Mouse (Mus musculus) embryonic facial prominence, embryonic 15.5 days (tissue): ENCODE measurements around the gene Maml2. TPM values are rescaled to one million over a fixed set of nuclear protein-coding genes. Genes with fewer than 3 reads are reported as not detected.

Experiments used
- ATAC-seq: fragments of 200-750 bp; cut with Nextera tagmentation; 2 replicates; pipeline ENCODE4 v1.8.0; 2017; ENCODE audit warnings: low read depth, moderate TSS enrichment; ENCODE audit not compliant: insufficient number of reproducible peaks, low FRiP score, low TSS enrichment
- H3K27ac ChIP-seq: fragments of 300-500 bp; sonication (generic); replicated peaks from 2 replicates; pipeline ENCODE4 v1.5.1; 2015; ENCODE audit warnings: mild to moderate bottlenecking, inconsistent platforms
- H3K27me3 ChIP-seq: fragments of 300-500 bp; sonication (generic); 2 replicates; pipeline ENCODE4 v1.6.1; 2015; ENCODE audit warnings: inconsistent platforms
- H3K36me3 ChIP-seq: fragments of 300-500 bp; sonication (generic); 2 replicates; pipeline ENCODE4 v1.6.1; 2015; ENCODE audit warnings: mild to moderate bottlenecking, inconsistent platforms
- H3K4me1 ChIP-seq: fragments of 300-500 bp; sonication (generic); 2 replicates; pipeline ENCODE4 v1.6.1; 2015; ENCODE audit warnings: inconsistent platforms
- H3K4me2 ChIP-seq: fragments of 300-500 bp; sonication (generic); replicated peaks from 2 replicates; pipeline ENCODE4 v1.6.1; 2015; ENCODE audit warnings: mild to moderate bottlenecking, inconsistent platforms
- H3K4me3 ChIP-seq: fragments of 300-500 bp; sonication (generic); replicated peaks from 2 replicates; pipeline ENCODE4 v1.5.1; 2015; ENCODE audit warnings: mild to moderate bottlenecking, inconsistent platforms
- H3K9ac ChIP-seq: fragments of 300-500 bp; sonication (generic); 2 replicates; pipeline ENCODE4 v1.6.1; 2015; ENCODE audit warnings: inconsistent platforms
- H3K9me3 ChIP-seq: fragments of 300-500 bp; sonication (generic); replicated peaks from 2 replicates; pipeline ENCODE4 v1.6.1; 2016; ENCODE audit warnings: inconsistent platforms
- WGBS: fragments of 180-500 bp; shearing (Covaris S2); methylation state at CpG from one replicate; pipeline ENCODE4 v1.1.7; 2015; 5-methylcytosine and 5-hydroxymethylcytosine counted together
- polyA plus RNA-seq: library from polyadenylated mRNA; unstranded; fragments of >200 nt; fragmentation: Nextera tagmentation; extraction: Ambion mirVana; gene quantifications from 2 replicates; pipeline ENCODE4 v1.2.1, GENCODE M21; 2015

The Maml2 gene
- polyA plus RNA-seq, 1 experiment from 2014 or later, result 12.5 TPM

DNA sequence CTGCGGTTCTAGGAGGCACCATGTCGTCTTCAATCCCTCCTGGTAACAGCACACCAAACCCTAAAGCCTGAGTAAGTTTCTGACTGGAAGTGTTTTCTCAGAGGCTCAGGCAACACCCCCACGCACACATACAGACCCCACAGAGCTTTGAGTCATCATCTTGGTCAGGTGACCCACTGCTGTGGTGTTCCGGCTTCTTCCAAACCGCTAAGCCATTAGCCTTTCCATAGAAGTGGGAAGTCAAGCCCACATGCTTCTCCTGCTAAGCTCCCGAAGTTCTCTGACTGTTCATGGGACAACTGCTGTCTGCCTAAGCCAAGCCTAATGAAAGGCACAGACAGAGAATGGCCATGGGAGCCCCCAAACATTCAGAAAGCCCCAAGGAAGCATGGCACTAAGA is 1.4 kb downstream of the Maml2 start:
- H3K4me1 ChIP-seq, result peaks cover 55% of the 10 kb centered on the region
- H3K27ac ChIP-seq, result no peak overlapping the region
- no peaks in the 10 kb centered on the region for H3K27me3 ChIP-seq
- WGBS, result 64% methylated on average over 6 of the region's 6 CpGs
- H3K4me3 ChIP-seq, result peak overlapping the region; percentile 55
- H3K9me3 ChIP-seq, result no peaks in the 10 kb centered on the region
- H3K36me3 ChIP-seq, result no peaks in the 10 kb centered on the region
- H3K9ac ChIP-seq, result 0 out of 2 replicates have a peak overlapping the region, but pooled peaks have one; percentile 6
- H3K4me2 ChIP-seq, result peak overlapping the region; percentile 89
- no peak for ATAC-seq

DNA sequence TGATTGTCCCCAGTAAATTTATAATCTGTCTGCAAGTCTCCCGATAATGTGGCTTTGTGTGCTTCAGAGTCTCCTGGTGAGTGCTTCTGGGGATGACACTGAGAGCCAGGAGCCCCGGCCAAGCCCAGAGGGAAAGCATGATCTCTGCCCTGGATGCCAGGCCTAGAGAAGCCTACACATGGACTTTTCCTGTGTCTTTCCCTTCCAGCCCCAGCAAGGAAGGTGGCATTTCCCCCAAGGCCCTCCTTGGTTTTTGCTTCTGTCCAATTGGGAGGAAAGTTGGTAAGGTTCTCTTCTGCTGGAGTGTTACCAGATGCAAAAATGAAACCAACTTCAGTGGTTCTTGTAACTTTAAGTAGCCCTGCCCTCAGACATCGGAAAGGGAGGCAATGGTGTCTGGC is 2.3 kb downstream of the Maml2 start:
- Histone ChIP-seq H3K27ac (no peak overlapping the region), H3K27me3 (no peaks in the 10 kb centered on the region), H3K9ac (no peak overlapping the region), H3K9me3 (no peaks in the 10 kb centered on the region), H3K4me2 (peak overlapping the region; percentile 89), H3K4me3 (peak overlapping the region; percentile 55), H3K4me1 (peaks cover 56% of the 10 kb centered on the region), H3K36me3 (no peaks in the 10 kb centered on the region)
- WGBS, result 39% methylated on average over 3 of the region's 3 CpGs
- no peak for ATAC-seq

DNA sequence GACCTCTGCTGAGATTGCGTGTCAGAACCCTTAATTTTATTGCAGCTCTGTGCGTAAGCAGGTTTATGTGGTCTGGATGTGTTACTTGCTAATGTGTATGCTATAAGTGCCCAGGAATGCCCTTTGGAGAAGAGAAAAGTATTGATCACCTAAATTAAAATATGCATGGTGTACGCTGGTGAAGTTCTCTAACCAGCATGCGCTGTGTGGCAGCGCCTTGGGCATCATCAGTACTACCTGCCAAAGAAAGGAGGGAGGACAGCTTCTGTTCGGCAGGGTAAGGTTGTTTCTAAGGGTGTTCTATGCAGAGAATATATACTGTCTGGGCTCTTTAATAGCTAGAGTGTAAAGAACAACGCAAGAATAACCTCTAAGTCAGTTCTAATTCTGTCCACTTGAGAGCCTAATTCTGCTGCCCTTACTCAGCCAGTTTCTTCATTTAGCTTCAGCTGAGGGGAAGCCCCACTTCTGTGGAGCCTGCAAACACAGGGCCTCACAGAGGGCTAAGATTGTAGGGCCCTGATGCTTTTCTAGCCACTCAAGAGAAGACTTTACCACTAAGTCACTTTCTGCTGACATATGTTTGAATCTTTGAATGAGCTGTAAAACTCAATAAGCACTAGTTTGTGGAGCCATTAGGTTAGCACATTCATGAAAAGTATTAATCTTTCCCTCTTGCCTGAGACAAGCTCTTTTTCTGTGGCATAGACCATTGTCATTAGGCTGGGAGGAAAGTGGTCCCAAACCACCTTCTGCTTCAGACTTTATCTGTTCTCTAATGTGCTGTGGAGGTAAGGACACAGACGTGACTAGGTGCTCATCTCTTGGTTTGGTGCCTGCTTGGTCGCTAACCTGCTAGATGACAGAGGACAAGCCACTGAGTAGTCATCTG is 3.4 kb downstream of the Maml2 start:
- ATAC-seq, result no peak
- peaks cover 54% of the 10 kb centered on the region for H3K4me1 ChIP-seq
- H3K36me3 ChIP-seq, result no peaks in the 10 kb centered on the region
- H3K27ac ChIP-seq, result no peak overlapping the region
- H3K9ac ChIP-seq, result no peak overlapping the region
- no peaks in the 10 kb centered on the region for H3K27me3 ChIP-seq
- 80% methylated on average over 9 of the region's 9 CpGs for WGBS
- H3K4me2 ChIP-seq, result peak overlapping the region; percentile 89; the same call in 1 of the 2 replicates
- H3K9me3 ChIP-seq, result no peaks in the 10 kb centered on the region
- H3K4me3 ChIP-seq, result no peak overlapping the region

DNA sequence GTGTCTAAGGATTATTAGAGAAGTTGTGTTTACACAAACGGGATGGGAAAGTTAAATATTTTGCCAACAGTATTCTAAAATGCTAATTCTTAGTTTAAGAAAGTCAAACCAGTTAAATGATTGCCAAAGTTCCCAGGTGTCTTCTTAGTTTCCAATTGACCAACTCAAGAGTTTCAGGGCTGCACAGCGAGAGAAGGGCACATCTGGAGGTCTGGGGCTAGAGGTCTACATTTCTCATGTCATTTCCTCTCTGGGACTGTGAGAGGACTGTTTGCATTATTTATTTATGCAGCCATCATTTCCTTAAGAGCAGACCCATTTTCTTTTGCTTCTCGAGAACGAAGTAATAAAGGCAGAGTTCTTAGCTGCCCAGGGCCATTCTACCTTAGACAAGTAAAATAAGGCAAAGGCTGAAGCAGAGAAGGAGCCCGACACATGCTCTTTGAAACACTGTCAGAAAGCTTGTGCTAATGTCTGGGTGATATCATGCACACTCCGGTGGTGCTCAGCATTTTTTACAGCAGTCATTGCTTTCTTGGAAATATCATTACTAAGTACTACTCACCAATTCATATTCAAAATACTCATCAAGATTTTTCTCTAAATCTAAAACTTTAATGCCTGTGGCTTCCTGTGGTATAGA is 4.5 kb downstream of the Maml2 start:
- Histone ChIP-seq H3K36me3 (no peaks in the 10 kb centered on the region), H3K9me3 (no peaks in the 10 kb centered on the region), H3K27ac (no peak overlapping the region), H3K27me3 (no peaks in the 10 kb centered on the region), H3K4me1 (peaks cover 62% of the 10 kb centered on the region), H3K4me2 (no peak overlapping the region), H3K4me3 (no peak overlapping the region), H3K9ac (no peak overlapping the region)
- 61% methylated on average over 6 of the region's 6 CpGs for WGBS
- ATAC-seq, result no peak

DNA sequence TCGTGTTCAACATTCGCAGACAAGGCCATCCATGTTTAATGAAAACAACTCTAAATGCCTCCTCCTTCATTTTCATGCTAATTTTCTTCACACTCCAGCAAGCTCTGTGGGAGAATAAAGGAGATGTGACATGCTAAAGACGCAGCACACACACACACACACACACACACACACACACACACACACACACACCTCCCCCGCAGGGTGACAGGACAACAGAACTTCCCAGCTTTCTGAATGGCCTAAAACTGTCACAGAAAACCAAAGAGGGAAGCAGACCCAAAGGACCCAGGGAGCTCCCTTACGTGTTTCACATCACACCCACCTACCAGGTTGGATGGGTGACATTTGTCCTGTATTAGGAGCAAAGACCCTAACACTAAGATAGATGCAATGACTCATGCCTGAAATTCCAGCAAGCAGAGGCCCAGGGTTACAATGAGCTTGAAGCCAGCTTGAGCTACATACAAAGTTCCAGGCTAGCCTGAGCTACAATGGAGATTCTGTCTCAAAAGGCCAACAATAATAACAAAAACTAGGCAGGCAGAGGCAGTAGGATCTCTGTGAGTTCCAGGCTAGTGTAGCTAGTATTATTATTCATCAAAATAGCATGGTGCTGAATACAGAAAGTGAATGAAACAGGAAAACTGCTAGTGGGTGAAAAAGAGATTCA is 5.5 kb downstream of the Maml2 start:
- no peak overlapping the region for H3K4me3 ChIP-seq
- peaks cover 56% of the 10 kb centered on the region for H3K4me1 ChIP-seq
- no peak for ATAC-seq
- WGBS, result 85% methylated on average over 5 of the region's 5 CpGs
- no peaks in the 10 kb centered on the region for H3K36me3 ChIP-seq
- H3K4me2 ChIP-seq, result no peak overlapping the region
- H3K27me3 ChIP-seq, result no peaks in the 10 kb centered on the region
- no peak overlapping the region for H3K27ac ChIP-seq
- no peak overlapping the region for H3K9ac ChIP-seq
- H3K9me3 ChIP-seq, result no peaks in the 10 kb centered on the region

DNA sequence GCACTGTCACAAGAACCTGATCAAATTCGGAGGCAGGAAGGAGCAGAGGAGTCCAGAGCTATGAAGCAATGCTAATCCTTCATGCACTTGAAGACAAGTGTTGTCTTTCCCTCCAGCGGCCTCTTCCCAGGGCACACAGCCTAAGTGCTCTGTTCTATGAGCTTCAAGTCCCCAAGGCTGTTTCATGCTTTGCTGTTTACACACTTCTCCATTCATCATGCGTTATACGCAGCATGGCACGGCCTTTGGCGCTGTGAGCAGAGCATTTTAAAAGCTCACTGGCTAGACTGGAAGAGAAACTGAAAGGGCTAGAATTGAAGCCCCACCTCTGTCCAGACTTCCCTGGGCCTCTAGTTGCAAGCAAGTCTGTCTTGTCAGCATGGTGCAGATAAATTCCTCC is 6.2 kb downstream of the Maml2 start:
- Histone ChIP-seq H3K9ac (no peak overlapping the region), H3K4me2 (no peak overlapping the region), H3K4me3 (no peak overlapping the region), H3K9me3 (no peaks in the 10 kb centered on the region), H3K36me3 (no peaks in the 10 kb centered on the region), H3K4me1 (peaks cover 49% of the 10 kb centered on the region), H3K27ac (no peak overlapping the region), H3K27me3 (no peaks in the 10 kb centered on the region)
- 53% methylated on average over 6 of the region's 6 CpGs for WGBS
- no peak for ATAC-seq

DNA sequence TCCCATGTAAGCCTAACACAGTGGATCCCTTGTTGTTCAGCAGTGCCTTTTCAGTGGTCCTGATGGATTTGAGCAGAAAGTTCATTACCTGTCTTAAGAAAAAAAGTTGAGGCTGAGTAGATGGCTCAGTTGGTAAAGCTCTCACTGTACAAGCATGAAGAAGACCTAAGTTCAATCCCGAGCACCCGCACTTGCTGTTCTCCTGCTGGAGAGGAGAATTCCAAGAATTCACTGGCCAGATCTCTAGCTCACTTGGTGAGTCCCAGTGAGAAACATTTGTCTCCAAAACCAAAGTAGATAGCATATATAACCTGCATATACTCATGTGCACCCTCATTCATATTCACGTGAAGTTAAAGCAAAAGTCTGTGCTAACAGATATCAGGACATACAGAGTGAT is 8.7 kb downstream of the Maml2 start:
- ATAC-seq, result no peak

DNA sequence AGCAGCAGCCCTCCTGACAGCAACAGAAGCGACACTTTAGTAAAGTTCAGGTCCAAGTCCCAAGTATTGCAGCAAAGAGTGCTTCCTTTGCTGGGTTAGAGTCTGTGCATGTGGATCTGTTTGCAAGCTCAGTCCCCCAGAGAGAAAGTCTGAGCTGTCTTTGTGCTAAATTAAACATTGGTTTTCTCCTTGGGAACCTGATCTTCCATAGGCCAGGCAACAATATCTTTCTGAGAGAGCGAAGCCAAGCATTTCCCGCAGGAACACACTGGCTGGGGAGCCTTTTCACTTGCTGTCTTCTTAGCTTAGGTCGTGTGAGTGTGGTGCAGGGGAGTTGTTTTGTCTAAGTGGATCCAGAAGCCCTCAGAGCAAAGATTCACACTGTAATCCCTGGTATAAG is 9.5 kb downstream of the Maml2 start:
- Histone ChIP-seq H3K27me3 (no peaks in the 10 kb centered on the region), H3K9ac (no peak overlapping the region), H3K27ac (peak overlapping the region; percentile 51; the same call in 1 of the 2 replicates), H3K4me3 (no peak overlapping the region), H3K9me3 (no peaks in the 10 kb centered on the region), H3K36me3 (no peaks in the 10 kb centered on the region), H3K4me2 (no peak overlapping the region), H3K4me1 (peaks cover 26% of the 10 kb centered on the region)
- 22% methylated on average over 4 of the region's 4 CpGs for WGBS
- peak; percentile 75 for ATAC-seq

More for the DNA sequence above, 8.7 kb downstream of the Maml2 start:
- WGBS, result 86% methylated on average over 3 of the region's 3 CpGs
- Histone ChIP-seq H3K9ac (no peak overlapping the region), H3K4me3 (no peak overlapping the region), H3K4me2 (no peak overlapping the region), H3K27ac (peak overlapping the region; percentile 51; the same call in 1 of the 2 replicates), H3K9me3 (no peaks in the 10 kb centered on the region), H3K4me1 (peaks cover 30% of the 10 kb centered on the region), H3K36me3 (no peaks in the 10 kb centered on the region), H3K27me3 (no peaks in the 10 kb centered on the region)

DNA sequence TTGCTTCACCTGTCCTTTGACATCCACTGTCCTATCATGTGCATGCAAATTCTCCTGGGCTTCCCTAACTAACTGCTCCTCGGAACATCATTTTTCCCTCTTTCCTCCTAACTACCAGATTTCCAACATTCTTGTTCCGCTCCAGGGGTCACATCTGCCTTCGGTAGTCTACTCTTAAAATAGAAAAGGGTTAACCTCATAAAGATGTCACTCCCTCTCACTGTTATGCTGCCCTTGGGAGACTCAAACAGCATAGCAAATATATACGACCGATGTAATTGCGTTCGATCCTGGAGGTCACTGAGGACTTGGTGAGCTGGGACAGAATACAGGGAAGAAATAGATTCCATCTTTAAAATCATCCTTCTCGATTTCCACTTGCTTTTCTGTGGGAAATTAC is 11.0 kb downstream of the Maml2 start:
- H3K4me2 ChIP-seq, result no peak overlapping the region
- 64% methylated on average over 8 of the region's 8 CpGs for WGBS
- H3K36me3 ChIP-seq, result no peaks in the 10 kb centered on the region
- H3K27me3 ChIP-seq, result no peaks in the 10 kb centered on the region
- peaks cover 26% of the 10 kb centered on the region for H3K4me1 ChIP-seq
- H3K9ac ChIP-seq, result no peak overlapping the region
- no peak overlapping the region for H3K4me3 ChIP-seq
- H3K9me3 ChIP-seq, result no peaks in the 10 kb centered on the region
- H3K27ac ChIP-seq, result no peak overlapping the region
- no peak for ATAC-seq

DNA sequence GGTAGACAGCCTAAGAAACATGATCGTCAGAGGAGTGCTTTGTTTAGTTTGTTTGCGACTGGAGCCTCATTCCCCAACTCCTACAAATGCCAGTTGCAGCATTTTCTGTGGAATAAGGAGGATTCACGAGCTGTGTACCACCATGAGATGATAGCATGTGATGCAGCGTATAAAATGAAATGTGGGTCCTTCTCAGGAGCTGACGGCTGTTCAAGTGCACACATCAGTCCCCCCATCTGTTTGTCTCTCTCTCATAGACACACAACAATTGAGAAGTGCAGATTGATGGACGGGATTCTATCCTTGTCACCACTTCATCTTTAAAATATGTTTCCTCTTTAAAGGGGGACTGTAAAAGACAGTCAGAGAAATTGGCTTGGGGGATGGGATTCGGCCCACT is 12.1 kb downstream of the Maml2 start:
- no peaks in the 10 kb centered on the region for H3K9me3 ChIP-seq
- ATAC-seq, result no peak
- peaks cover 26% of the 10 kb centered on the region for H3K4me1 ChIP-seq
- H3K27ac ChIP-seq, result no peak overlapping the region
- H3K36me3 ChIP-seq, result no peaks in the 10 kb centered on the region
- no peak overlapping the region for H3K4me2 ChIP-seq
- 62% methylated on average over 7 of the region's 7 CpGs for WGBS
- H3K9ac ChIP-seq, result no peak overlapping the region
- H3K4me3 ChIP-seq, result no peak overlapping the region
- no peaks in the 10 kb centered on the region for H3K27me3 ChIP-seq

DNA sequence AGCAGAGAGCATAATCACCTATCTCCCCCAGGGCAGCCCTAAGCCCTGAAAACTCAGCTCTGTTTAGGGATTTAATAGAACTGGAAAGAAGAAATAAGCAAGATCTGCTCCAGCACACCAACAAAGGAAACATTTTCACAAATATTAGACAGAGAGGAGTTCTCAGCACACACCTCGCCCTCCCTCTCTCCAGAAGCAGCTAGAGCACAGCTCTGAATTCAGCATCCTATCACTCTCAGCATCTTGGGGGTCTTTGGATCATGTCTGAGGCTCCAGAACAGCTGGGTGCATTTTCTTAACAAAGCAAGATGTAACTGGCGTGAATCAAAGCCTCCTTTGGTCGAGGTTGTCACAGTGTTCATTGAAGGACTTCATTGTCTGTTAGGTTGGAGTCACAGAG is 12.5 kb downstream of the Maml2 start:
- Histone ChIP-seq H3K4me2 (no peak overlapping the region), H3K9ac (no peak overlapping the region), H3K4me1 (peaks cover 29% of the 10 kb centered on the region), H3K27me3 (no peaks in the 10 kb centered on the region), H3K27ac (no peak overlapping the region), H3K4me3 (no peak overlapping the region), H3K36me3 (no peaks in the 10 kb centered on the region), H3K9me3 (no peaks in the 10 kb centered on the region)
- ATAC-seq, result no peak
- 58% methylated on average over 3 of the region's 3 CpGs for WGBS
